Mouse (Mus musculus): ENCODE results near the gene Thsd7a. TPM values are rescaled to one million over a fixed set of nuclear protein-coding genes. Genes with fewer than 3 reads are reported as not detected.

The Thsd7a gene
- total RNA-seq, 2 experiments from 2014 or later = 15.0 to 16.1 TPM

- no peak for DNase-seq
Measured at GRCm38 (mm10) chr6:12500888-12501287, 248.3 kb downstream of the Thsd7a start.

GRCm38 (mm10) chr6:12499866-12500265, 249.3 kb downstream of the Thsd7a start:
- DNase-seq = no peak

GRCm38 (mm10) chr6:12493571-12493970, 255.6 kb downstream of the Thsd7a start:
- DNase-seq = no peak

- no peak for DNase-seq
Measured at GRCm38 (mm10) chr6:12488882-12489281, 260.3 kb downstream of the Thsd7a start.

- DNase-seq = no peak
Measured at GRCm38 (mm10) chr6:12481527-12482163, 267.6 kb downstream of the Thsd7a start.

- no peak for DNase-seq
Measured at GRCm38 (mm10) chr6:12478359-12478758, 270.9 kb downstream of the Thsd7a start.

GRCm38 (mm10) chr6:12470935-12471334, 278.3 kb downstream of the Thsd7a start:
- DNase-seq = no peak

GRCm38 (mm10) chr6:12467339-12468124, 281.7 kb downstream of the Thsd7a start:
- DNase-seq = no peak

GRCm38 (mm10) chr6:12458841-12459240, 290.4 kb downstream of the Thsd7a start:
- DNase-seq = no peak

GRCm38 (mm10) chr6:12457451-12457850, 291.8 kb downstream of the Thsd7a start:
- no peak for DNase-seq

GRCm38 (mm10) chr6:12454876-12455485, 294.2 kb downstream of the Thsd7a start:
- no peak for DNase-seq

- no peak for DNase-seq
Measured at GRCm38 (mm10) chr6:12454132-12454531, 295.1 kb downstream of the Thsd7a start.

- DNase-seq = no peak
Measured at GRCm38 (mm10) chr6:12448851-12449250, 300.4 kb downstream of the Thsd7a start.

GRCm38 (mm10) chr6:12445486-12445885, 303.7 kb downstream of the Thsd7a start:
- DNase-seq = no peak

- DNase-seq = no peak
Measured at GRCm38 (mm10) chr6:12439561-12439960, 309.6 kb downstream of the Thsd7a start.

GRCm38 (mm10) chr6:12419070-12419469, 330.1 kb downstream of the Thsd7a start:
- DNase-seq = no peak

- DNase-seq = no peak
Measured at GRCm38 (mm10) chr6:12416976-12417375, 332.2 kb downstream of the Thsd7a start.

GRCm38 (mm10) chr6:12404441-12404840, 344.8 kb downstream of the Thsd7a start:
- DNase-seq = no peak

- no peak for DNase-seq
Measured at GRCm38 (mm10) chr6:12402996-12403395, 346.2 kb downstream of the Thsd7a start.

GRCm38 (mm10) chr6:12397776-12398522, 351.3 kb downstream of the Thsd7a start:
- no peak for DNase-seq

GRCm38 (mm10) chr6:12393574-12394380, 355.4 kb downstream of the Thsd7a start:
- DNase-seq = no peak

GRCm38 (mm10) chr6:12386731-12387130, 362.5 kb downstream of the Thsd7a start:
- DNase-seq = no peak

All from heart, postnatal 4 days (tissue).